Mouse (Mus musculus) erythroblast, adult 5-6 weeks (primary cell): ENCODE results near the gene Parp3. TPM values are rescaled to one million over a fixed set of nuclear protein-coding genes. Genes with fewer than 3 reads are reported as not detected.
"Not testable (repeated sequence)": the region's sequence is repeated elsewhere in the genome, so short reads cannot be mapped to it uniquely, and the experiment has no call there.

Experiments
- ATAC-seq: replicated peaks from 2 replicates; pipeline ENCODE4 v1.8.0; 2016; ENCODE audit warnings: moderate number of reproducible peaks, mild to moderate bottlenecking, moderate TSS enrichment, inconsistent platforms; ENCODE audit not compliant: poor library complexity, low FRiP score, severe bottlenecking
- total RNA-seq, 2 experiments: library from RNA; stranded (forward) in 1 of 2; stranded (reverse) in 1 of 2; fragments of 150-400 nt in 1 of 2; fragments of 200-764, 138-1000 nt in 1 of 2; gene quantifications; 2 replicates each; pipeline versions ENCODE4 v1.2.3 to v1.2.4; 2015 to 2017; ENCODE audit warnings: low replicate concordance in 2 of 2

Gene Parp3
- total RNA-seq (2015; ENCODE audit: low replicate concordance) (1.7 and 7.3 TPM in 2 replicates), total RNA-seq (2017; ENCODE audit: low replicate concordance) (1.4 and 7.4 TPM in 2 replicates)

- ATAC-seq: peak; percentile 98
Observed at GRCm38 (mm10) chr9:106476924-106477484, at the start of gene Parp3. TSS of gene Parp3 (minus strand) at chr9:106476949.

GRCm38 (mm10) chr9:106519909-106520308 lies 43.2 kb upstream of the Parp3 start:
- ATAC-seq: no peak

GRCm38 (mm10) chr9:106519433-106519832 lies 42.7 kb upstream of the Parp3 start:
- ATAC-seq: no peak

GRCm38 (mm10) chr9:106514273-106514672 lies 37.5 kb upstream of the Parp3 start, which contains the start of gene Iqcf5:
TSS of gene Iqcf5 (plus strand) at chr9:106514573.
- ATAC-seq: no peak

GRCm38 (mm10) chr9:106513566-106513965 lies 36.8 kb upstream of the Parp3 start:
- ATAC-seq: no peak

- ATAC-seq: no peak
Observed at GRCm38 (mm10) chr9:106512729-106513450, 36.1 kb upstream of the Parp3 start.

- no peak for ATAC-seq
Observed at GRCm38 (mm10) chr9:106509356-106509755, 32.6 kb upstream of the Parp3 start.

- ATAC-seq: no peak
Observed at GRCm38 (mm10) chr9:106504246-106504645, 27.5 kb upstream of the Parp3 start.

GRCm38 (mm10) chr9:106501846-106502245 lies 25.1 kb upstream of the Parp3 start:
- ATAC-seq: no peak

GRCm38 (mm10) chr9:106499667-106500066 lies 22.9 kb upstream of the Parp3 start, which contains the start of gene Iqcf1:
TSS of gene Iqcf1 (plus strand) at chr9:106499967.
- no peak for ATAC-seq

GRCm38 (mm10) chr9:106487602-106488001 lies 10.9 kb upstream of the Parp3 start:
- not testable (repeated sequence) for ATAC-seq

- ATAC-seq: no peak
Observed at GRCm38 (mm10) chr9:106485076-106485475, 8.3 kb upstream of the Parp3 start.

GRCm38 (mm10) chr9:106483606-106484005 lies 6.9 kb upstream of the Parp3 start:
- ATAC-seq: no peak

- no peak for ATAC-seq
Observed at GRCm38 (mm10) chr9:106483136-106483535, 6.4 kb upstream of the Parp3 start.

GRCm38 (mm10) chr9:106482578-106483115 lies 5.9 kb upstream of the Parp3 start:
- ATAC-seq: no peak

GRCm38 (mm10) chr9:106481676-106482075 lies 4.9 kb upstream of the Parp3 start:
- ATAC-seq: no peak

GRCm38 (mm10) chr9:106481075-106481474 lies 4.3 kb upstream of the Parp3 start:
- no peak for ATAC-seq

- ATAC-seq: no peak
Observed at GRCm38 (mm10) chr9:106480541-106480940, 3.8 kb upstream of the Parp3 start.

- no peak for ATAC-seq
Observed at GRCm38 (mm10) chr9:106478101-106478500, 1.4 kb upstream of the Parp3 start.

GRCm38 (mm10) chr9:106477649-106478048 lies 900 bp upstream of the Parp3 start:
- ATAC-seq: no peak
